Comparison of ENCODE assay signal across 8 mouse cellular contexts in genomic region chr10:121626186-121626882, GRCm38 (mm10). TPM values are rescaled to one million over a fixed set of nuclear protein-coding genes. Genes with fewer than 3 reads are reported as not detected.
DNase-seq lines count a peak whose midpoint lies in the region; ATAC-seq lines count a peak whose summit lies in the region.

Gene Xpot, minus strand, starts transcription at chr10:121626332.

- H3K4me3 ChIP-seq in hindbrain, embryonic 12.5 days: peak within 1 kb of the TSS; percentile 74

- peak within 1 kb of the TSS; percentile 90 for H3K27ac ChIP-seq in hindbrain, embryonic 12.5 days

- peaks cover 10% of the 10 kb centered on the region for H3K4me1 ChIP-seq in hindbrain, embryonic 12.5 days

- under 1% methylated on average over 70 of the region's 70 CpGs for WGBS in hindbrain, embryonic 12.5 days

- H3K4me2 ChIP-seq in hindbrain, embryonic 12.5 days (replicated peaks): peak within 1 kb of the TSS; percentile 63

- peak; percentile 99 for DNase-seq in NIH3T3 (ENCODE audit: low read depth)
- peak; percentile 99 to 100 for DNase-seq in cerebellum, postnatal 10 days
- DNase-seq in frontal cortex, postnatal 10 days (ENCODE audit: low spot score in 2 of 2): peak; percentile 97 to 99
- peak; percentile 96 to 99 for DNase-seq in layer of hippocampus, postnatal 14 days (ENCODE audit: low spot score in 2 of 2)
- peak; percentile 98 for DNase-seq in lung, postnatal 14 days
- peak; percentile 94 for DNase-seq in retina, adult 2 months (ENCODE audit: low read depth, low spot score)
- peak; percentile 97 to 98 for DNase-seq in thymus, postnatal 36 days

- peaks cover 14% of the 10 kb centered on the region for H3K36me3 ChIP-seq in hindbrain, embryonic 12.5 days

- no peaks in the 10 kb centered on the region for H3K27me3 ChIP-seq in hindbrain, embryonic 12.5 days

- ATAC-seq in hindbrain, embryonic 12.5 days (ENCODE audit: low FRiP score): peak; percentile 100

- no peaks in the 10 kb centered on the region for H3K9me3 ChIP-seq in hindbrain, embryonic 12.5 days (replicated peaks)

- H3K9ac ChIP-seq in hindbrain, embryonic 12.5 days: peak within 1 kb of the TSS; percentile 77

RNA-seq across cellular contexts. Expression of gene Xpot, which starts in this region (rescaled TPM):
- 50.6 and 54.4 TPM in 2 replicates for polyA plus RNA-seq in hindbrain, embryonic 12.5 days (2016; fragmentation: Nextera tagmentation; extraction: Ambion mirVana)
- total RNA-seq in layer of hippocampus, postnatal 14 days (2021): 10 to 100 TPM; 65.4 to 68.9 TPM

Comparison
In these comparisons a context has a peak if more than half of its experiments do, and no peak if none do; other contexts are left out.
1. Peak in every context shown above with its lines: DNase-seq, ATAC-seq, H3K4me3 ChIP-seq and H3K27ac ChIP-seq.